Mouse (Mus musculus) c-Kit-positive CD71-negative TER-119-negative erythroid progenitor cells, embryonic 14.5 days (primary cell): Measurements from ENCODE around the gene Mns1.
A peak's percentile ranks its signal among the peaks of the same experiment; 100 is the strongest.
"Not testable (repeated sequence)": the region's sequence is repeated elsewhere in the genome, so short reads cannot be mapped to it uniquely, and the experiment has no call there.

ENCODE experiments used
- DNase-seq: peaks from one replicate; pipeline ENCODE4 v3.0.0-alpha.2; 2013; ENCODE audit warnings: low read depth

Mns1 gene

GRCm38 (mm10) chr9:72427861-72428260, 9.9 kb upstream of the Mns1 start:
- no peak for DNase-seq

GRCm38 (mm10) chr9:72434876-72435275, 2.9 kb upstream of the Mns1 start:
- DNase-seq, result no peak

GRCm38 (mm10) chr9:72438749-72439148, 938 bp downstream of the Mns1 start:
- no peak for DNase-seq

GRCm38 (mm10) chr9:72440358-72440757, 2.5 kb downstream of the Mns1 start:
- no peak for DNase-seq

- DNase-seq, result no peak
Observed at GRCm38 (mm10) chr9:72440948-72441926, 3.4 kb downstream of the Mns1 start.

- no peak for DNase-seq
Observed at GRCm38 (mm10) chr9:72441927-72442715, 4.3 kb downstream of the Mns1 start.

GRCm38 (mm10) chr9:72448026-72448425, 10.2 kb downstream of the Mns1 start:
- peak; percentile 53 for DNase-seq

GRCm38 (mm10) chr9:72449367-72449766, 11.6 kb downstream of the Mns1 start:
- DNase-seq, result no peak

- no peak for DNase-seq
Observed at GRCm38 (mm10) chr9:72449841-72450240, 12.0 kb downstream of the Mns1 start.

GRCm38 (mm10) chr9:72450363-72450762, 12.6 kb downstream of the Mns1 start:
- no peak for DNase-seq

- DNase-seq, result no peak
Observed at GRCm38 (mm10) chr9:72451111-72451510, 13.3 kb downstream of the Mns1 start.

- not testable (repeated sequence) for DNase-seq
Observed at GRCm38 (mm10) chr9:72454281-72454680, 16.5 kb downstream of the Mns1 start.

- no peak for DNase-seq
Observed at GRCm38 (mm10) chr9:72456374-72456773, 18.6 kb downstream of the Mns1 start.

- peak; percentile 53 for DNase-seq
Observed at GRCm38 (mm10) chr9:72458233-72458632, 20.4 kb downstream of the Mns1 start.

GRCm38 (mm10) chr9:72459703-72460102, 21.9 kb downstream of the Mns1 start:
- no peak for DNase-seq

- DNase-seq, result no peak
Observed at GRCm38 (mm10) chr9:72460767-72461166, 23.0 kb downstream of the Mns1 start.

GRCm38 (mm10) chr9:72462427-72462826, 24.6 kb downstream of the Mns1 start:
- no peak for DNase-seq

- DNase-seq, result no peak
Observed at GRCm38 (mm10) chr9:72464806-72465205, 27.0 kb downstream of the Mns1 start.

- DNase-seq, result no peak
Observed at GRCm38 (mm10) chr9:72465754-72466181, 28.0 kb downstream of the Mns1 start.

- peak; percentile 44 for DNase-seq
Observed at GRCm38 (mm10) chr9:72467551-72468407, 30.0 kb downstream of the Mns1 start.

GRCm38 (mm10) chr9:72468616-72469015, 30.8 kb downstream of the Mns1 start:
- DNase-seq, result no peak

GRCm38 (mm10) chr9:72469851-72470250, 32.0 kb downstream of the Mns1 start:
- no peak for DNase-seq
